Mouse (Mus musculus): ENCODE measurements at regions not wholly inside any gene's neighbourhood (a gene's known extent, or its start where the extent isn't known, plus 50 kb on each side); places are given as distances from the start of the nearest gene placed in this dataset.

GRCm38 (mm10) chr17:52196811-52197210 is 363.7 kb upstream of the Satb1 start:
- TF ChIP-seq CTCF (IDR thresholded peaks at IDR 0.05; ENCODE audit: borderline replicate concordance, control insufficient read depth, extremely low read depth, insufficient read depth, low read length, poor library complexity) (no peak), POLR2A (IDR thresholded peaks at IDR 0.05; ENCODE audit: control insufficient read depth, extremely low read depth, insufficient read depth, low read length, poor library complexity) (no peak)

Measured in thymus, adult 2 months (tissue).